Mouse (Mus musculus) monocyte, adult 2 months (primary cell): Measurements from ENCODE around the gene Gm21903.
"Not testable (repeated sequence)": the region's sequence is repeated elsewhere in the genome, so short reads cannot be mapped to it uniquely, and the experiment has no call there.

Experiments
- DNase-seq, 2 experiments: peaks; one replicate each; pipeline ENCODE4 v3.0.0; 2022; ENCODE audit warnings: low spot score in 2 of 2, low read depth in 1 of 2

Gm21903 gene

GRCm38 (mm10) chr17:39043241-39043640, at the start of gene Gm21903:
Gm21903 (minus strand) TSS chr17:39043341.
- DNase-seq = no peak

- no peak for DNase-seq
These were observed 33.8 kb upstream of the Gm21903 start, which contains the start of gene Esp23 for GRCm38 (mm10) chr17:39076937-39077336. Esp23 (minus strand) TSS chr17:39077037.

- no peak for DNase-seq
These were observed 20.5 kb upstream of the Gm21903 start for GRCm38 (mm10) chr17:39063641-39064040.

GRCm38 (mm10) chr17:39036395-39036794, 6.7 kb downstream of the Gm21903 start, which contains the start of gene Esp24:
Esp24 (plus strand) TSS chr17:39036695.
- not testable (repeated sequence) for DNase-seq

GRCm38 (mm10) chr17:39017184-39017583, 26.0 kb downstream of the Gm21903 start:
- no peak for DNase-seq

GRCm38 (mm10) chr17:39010675-39011638, 32.2 kb downstream of the Gm21903 start:
- DNase-seq = no peak

- DNase-seq = no peak
These were observed 33.3 kb downstream of the Gm21903 start for GRCm38 (mm10) chr17:39009846-39010245.
